Mouse (Mus musculus) limb, embryonic 14.5 days (tissue): ENCODE measurements around the gene Pfn3. TPM values are rescaled to one million over a fixed set of nuclear protein-coding genes. Genes with fewer than 3 reads are reported as not detected.

ENCODE experiments used
- ATAC-seq: fragments of 200-750 bp; cut with Nextera tagmentation; 2 replicates; pipeline ENCODE4 v1.8.0; 2017; ENCODE audit warnings: low read depth, moderate number of reproducible peaks, moderate TSS enrichment; ENCODE audit not compliant: low FRiP score
- DNase-seq: peaks from one replicate; pipeline ENCODE4 v3.0.0-alpha.2; 2015; ENCODE audit warnings: low spot score
- H3K27ac ChIP-seq: fragments of 300-500 bp; sonication (generic); replicated peaks from 2 replicates; pipeline ENCODE4 v1.5.1; 2014; ENCODE audit warnings: low read depth, mild to moderate bottlenecking, low read length, moderate library complexity, mixed read lengths
- H3K27me3 ChIP-seq: fragments of 300-500 bp; sonication (generic); 2 replicates; pipeline ENCODE4 v1.6.1; 2014; ENCODE audit warnings: low read length, mixed read lengths; ENCODE audit not compliant: control insufficient read depth, insufficient read depth
- H3K36me3 ChIP-seq: fragments of 300-500 bp; sonication (generic); 2 replicates; pipeline ENCODE4 v1.6.1; 2014; ENCODE audit warnings: mild to moderate bottlenecking, low read length, moderate library complexity, mixed read lengths; ENCODE audit not compliant: control insufficient read depth, insufficient read depth
- H3K4me1 ChIP-seq: fragments of 300-500 bp; sonication (generic); 2 replicates; pipeline ENCODE4 v1.6.1; 2014; ENCODE audit warnings: antibody characterized with exemption, low read length, mixed read lengths; ENCODE audit not compliant: control insufficient read depth, insufficient read depth
- H3K4me2 ChIP-seq: fragments of 300-500 bp; sonication (generic); replicated peaks from 2 replicates; pipeline ENCODE4 v1.6.1; 2014; ENCODE audit warnings: low read depth, mild to moderate bottlenecking, low read length, moderate library complexity; ENCODE audit not compliant: severe bottlenecking
- H3K4me3 ChIP-seq: fragments of 300-500 bp; sonication (generic); replicated peaks from 2 replicates; pipeline ENCODE4 v1.5.1; 2014; ENCODE audit warnings: low read length
- H3K9ac ChIP-seq: fragments of 300-500 bp; sonication (generic); 2 replicates; pipeline ENCODE4 v1.6.1; 2014; ENCODE audit warnings: mild to moderate bottlenecking, low read depth, low read length, moderate library complexity; ENCODE audit not compliant: severe bottlenecking
- H3K9me3 ChIP-seq: fragments of 300-500 bp; sonication (generic); 2 replicates; pipeline ENCODE4 v1.6.1; 2016; ENCODE audit warnings: low read length; ENCODE audit not compliant: control insufficient read depth
- POLR2A ChIP-seq: fragments of 200-500 bp; IDR thresholded peaks from 2 replicates; pipeline ENCODE4 v1.8.0; 2012; ENCODE audit warnings: inconsistent platforms, mild to moderate bottlenecking, moderate library complexity, borderline replicate concordance; ENCODE audit not compliant: insufficient read depth, insufficient read length; ENCODE audit errors: extremely low read depth
- WGBS: fragments of 180-500 bp; shearing (Covaris S2); extraction: QIAGEN DNeasy Blood & Tissue Kit; methylation state at CpG from one replicate; pipeline ENCODE4 v1.1.7; 2014; 5-methylcytosine and 5-hydroxymethylcytosine counted together
- polyA plus RNA-seq, 2 experiments: library from polyadenylated mRNA; depleted of rRNA in 1 of 2; stranded (reverse) in 1 of 2; unstranded in 1 of 2; fragments of >200 nt; fragmentation: Nextera tagmentation in 1 of 2; extraction: Ambion mirVana in 1 of 2; gene quantifications; 2 replicates each; pipeline versions ENCODE4 v1.2.1 to v1.2.3; 2012 to 2014

The Pfn3 gene
- polyA plus RNA-seq, 2 experiments = 0.52 TPM; not detected in 1

GRCm38 (mm10) chr13:55411826-55412225 is 3.2 kb downstream of the Pfn3 start:
- ATAC-seq = no peak

GRCm38 (mm10) chr13:55408546-55409120 is 6.4 kb downstream of the Pfn3 start:
- H3K36me3 ChIP-seq = no peaks in the 10 kb centered on the region
- WGBS = 83% methylated on average over 19 of the region's 19 CpGs
- no peak for DNase-seq

More at GRCm38 (mm10) chr13:55411826-55412225, 3.2 kb downstream of the Pfn3 start:
- Histone ChIP-seq H3K4me1 (peaks cover 3% of the 10 kb centered on the region; the same call in 1 of the 2 replicates), H3K4me3 (no peak overlapping the region), H3K4me2 (no peak overlapping the region), H3K36me3 (no peaks in the 10 kb centered on the region), H3K9ac (no peak overlapping the region), H3K9me3 (no peaks in the 10 kb centered on the region), H3K27me3 (no peaks in the 10 kb centered on the region), H3K27ac (no peak overlapping the region)
- WGBS = 71% methylated on average over 7 of the region's 7 CpGs
- DNase-seq = no peak
- no peak for TF ChIP-seq POLR2A

GRCm38 (mm10) chr13:55407341-55407740 is 7.7 kb downstream of the Pfn3 start:
- no peak overlapping the region for H3K27ac ChIP-seq
- WGBS = 84% methylated on average over 4 of the region's 4 CpGs
- ATAC-seq (no peak), DNase-seq (no peak)
- peaks cover 3% of the 10 kb centered on the region for H3K4me1 ChIP-seq
- H3K27me3 ChIP-seq = no peaks in the 10 kb centered on the region
- no peak overlapping the region for H3K4me2 ChIP-seq
- no peaks in the 10 kb centered on the region for H3K9me3 ChIP-seq
- no peak overlapping the region for H3K9ac ChIP-seq
- no peak overlapping the region for H3K4me3 ChIP-seq
- TF ChIP-seq POLR2A = no peak
- no peaks in the 10 kb centered on the region for H3K36me3 ChIP-seq

More at GRCm38 (mm10) chr13:55408546-55409120, 6.4 kb downstream of the Pfn3 start:
- Histone ChIP-seq H3K27me3 (no peaks in the 10 kb centered on the region), H3K4me1 (peaks cover 3% of the 10 kb centered on the region), H3K9me3 (no peaks in the 10 kb centered on the region), H3K27ac (no peak overlapping the region), H3K9ac (no peak overlapping the region), H3K4me3 (no peak overlapping the region), H3K4me2 (no peak overlapping the region)
- no peak for TF ChIP-seq POLR2A
- ATAC-seq = no peak

- Histone ChIP-seq H3K27me3 (no peaks in the 10 kb centered on the region), H3K4me3 (no peak overlapping the region), H3K36me3 (no peaks in the 10 kb centered on the region), H3K4me1 (peaks cover 3% of the 10 kb centered on the region), H3K27ac (no peak overlapping the region; the same call in 1 of the 2 replicates), H3K4me2 (no peak overlapping the region), H3K9me3 (no peaks in the 10 kb centered on the region), H3K9ac (0 out of 2 replicates have a peak overlapping the region, but pooled peaks have one; percentile 21)
- TF ChIP-seq POLR2A = no peak
- peak; percentile 3; the same call in 1 of the 2 replicates for ATAC-seq
- DNase-seq = no peak
- 76% methylated on average over 13 of the region's 13 CpGs for WGBS
Measured at GRCm38 (mm10) chr13:55405783-55406390, 9.1 kb downstream of the Pfn3 start.

GRCm38 (mm10) chr13:55404853-55405782 is 9.9 kb downstream of the Pfn3 start:
- Histone ChIP-seq H3K4me1 (peaks cover 3% of the 10 kb centered on the region), H3K27ac (no peak overlapping the region; the same call in 1 of the 2 replicates), H3K27me3 (no peaks in the 10 kb centered on the region), H3K36me3 (no peaks in the 10 kb centered on the region), H3K9me3 (no peaks in the 10 kb centered on the region), H3K9ac (peak overlapping the region; percentile 38; the same call in 1 of the 2 replicates), H3K4me2 (peak overlapping the region; percentile 30; the same call in 1 of the 2 replicates), H3K4me3 (no peak overlapping the region)
- no peak for TF ChIP-seq POLR2A
- DNase-seq (peak; percentile 81), ATAC-seq (peak; percentile 91)
- 9% methylated on average over 11 of the region's 11 CpGs for WGBS
